Comparison of ENCODE assay signal across 8 mouse cellular contexts in genomic region chr1:90588021-90588734, GRCm38 (mm10). TPM values are rescaled to one million over a fixed set of nuclear protein-coding genes. Genes with fewer than 3 reads are reported as not detected.
A peak's percentile ranks its signal among the peaks of the same experiment; 100 is the strongest.
DNase-seq lines count a peak whose midpoint lies in the region; ATAC-seq lines count a peak whose summit lies in the region.

No protein-coding gene starts in this region.

- peaks cover 3% of the 10 kb centered on the region; the same call in 1 of the 2 replicates for H3K27me3 ChIP-seq in hindbrain, embryonic 16.5 days (replicated peaks; ENCODE audit: control insufficient read depth, insufficient read depth, low read length)

- H3K4me3 ChIP-seq in hindbrain, embryonic 16.5 days (ENCODE audit: low read length), result no peak overlapping the region

- no peaks in the 10 kb centered on the region for H3K36me3 ChIP-seq in hindbrain, embryonic 16.5 days (ENCODE audit: control insufficient read depth, insufficient read depth, low read length)

- whole genome bisulfite sequencing in hindbrain, embryonic 16.5 days, result 56% methylated on average over 9 of the region's 9 CpGs

- no peaks in the 10 kb centered on the region for H3K4me1 ChIP-seq in hindbrain, embryonic 16.5 days (ENCODE audit: control insufficient read depth, insufficient read depth, low read depth, low read length)

- no peaks in the 10 kb centered on the region for H3K9me3 ChIP-seq in hindbrain, embryonic 16.5 days (ENCODE audit: control insufficient read depth, low read length)

- H3K27ac ChIP-seq in hindbrain, embryonic 16.5 days (ENCODE audit: low read depth, low read length), result no peak overlapping the region

- DNase-seq in ZHBTc4 (ENCODE audit: low read depth, low spot score), result peak; percentile 81
- peak; percentile 91 to 94 for DNase-seq in cerebellum, postnatal 10 days
- DNase-seq in frontal cortex, postnatal 36 days (ENCODE audit: low spot score in 2 of 2), result peak; percentile 79 to 89
- DNase-seq in left cerebral cortex, adult 11 months (ENCODE audit: low spot score), result peak; percentile 66
- peak; percentile 83 for DNase-seq in skeletal muscle tissue, adult 2 months (ENCODE audit: low read depth, low spot score)

- no peak overlapping the region for H3K4me2 ChIP-seq in hindbrain, embryonic 16.5 days (ENCODE audit: low read length)

- no peak overlapping the region for H3K9ac ChIP-seq in hindbrain, embryonic 16.5 days (ENCODE audit: low read depth, low read length)

- ATAC-seq in hindbrain, embryonic 16.5 days, result peak; percentile 77
- ATAC-seq in megakaryocyte progenitor cell, adult 5-6 weeks (replicated peaks; ENCODE audit: poor library complexity), result peak; percentile 70
- ATAC-seq in activated CD4-positive, CD25-positive, alpha-beta regulatory T cell, adult 4 months, result no peak

RNA-seq across cellular contexts. Expression of gene Cops8, which starts 14.6 kb away (rescaled TPM):
- polyA plus RNA-seq in hindbrain, embryonic 16.5 days (2015; fragmentation: Nextera tagmentation; extraction: Ambion mirVana), result 159 and 165 TPM in 2 replicates
- total RNA-seq in megakaryocyte progenitor cell, adult 5-6 weeks (2015), result 50.9 and 53.2 TPM in 2 replicates
- 60.4 and 86.6 TPM in 2 replicates for total RNA-seq in megakaryocyte progenitor cell, adult 5-6 weeks (2017)
- polyA plus RNA-seq in activated CD4-positive, CD25-positive, alpha-beta regulatory T cell, adult 4 months (2017; shearing (Covaris generic)), result 100 to 1,000 TPM in 1 of 2 experiments, 10 to 100 TPM in 1; 99.5 to 132 TPM
